Mouse (Mus musculus): ENCODE results near the gene Gas2l2. TPM values are rescaled to one million over a fixed set of nuclear protein-coding genes. Genes with fewer than 3 reads are reported as not detected.
A peak's percentile ranks its signal among the peaks of the same experiment; 100 is the strongest.

The Gas2l2 gene
- polyA plus RNA-seq, 1 experiment from 2014 or later, result not detected

DNA sequence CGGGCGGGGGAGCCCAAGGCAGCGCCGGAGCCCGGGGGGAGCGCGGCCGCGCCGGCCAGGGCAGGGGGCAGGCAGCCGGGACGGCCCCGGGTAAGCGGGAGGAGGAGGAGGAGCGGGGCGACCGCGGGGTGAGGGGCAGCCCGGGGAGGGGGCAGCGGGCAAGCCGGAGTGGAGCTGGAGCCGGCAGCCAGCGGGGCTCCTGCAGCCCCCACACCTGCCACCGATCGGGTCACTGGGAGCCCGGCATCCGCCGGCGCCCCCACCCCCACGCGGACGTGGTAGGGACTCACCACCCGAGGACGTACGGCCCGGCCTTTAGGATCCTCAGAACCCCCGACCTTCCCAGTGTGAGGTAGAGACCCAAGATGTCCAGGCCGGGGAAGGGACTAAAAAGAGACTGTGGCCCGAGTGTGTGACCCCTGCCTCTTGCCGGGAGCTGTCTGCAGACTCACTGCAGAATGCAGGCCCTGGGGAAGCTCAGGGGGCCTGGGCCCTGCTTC is 19.4 kb downstream of the Gas2l2 start:
- Histone ChIP-seq H3K4me1 (peaks cover 11% of the 10 kb centered on the region), H3K36me3 (no peaks in the 10 kb centered on the region), H3K27ac (no peak overlapping the region), H3K9me3 (replicated peaks) (no peaks in the 10 kb centered on the region), H3K27me3 (peaks cover 17% of the 10 kb centered on the region), H3K4me2 (peak overlapping the region; percentile 97), H3K9ac (peak overlapping the region; percentile 71), H3K4me3 (replicated peaks) (peak overlapping the region; percentile 76)
- 2% methylated on average over 35 of the region's 40 CpGs for WGBS
- peak; percentile 43; the same call in 1 of the 2 replicates for ATAC-seq (replicated peaks; ENCODE audit: low FRiP score)

- H3K4me2 ChIP-seq, result peak within 1 kb of the TSS; percentile 97
- WGBS, result 2% methylated on average over 32 of the region's 44 CpGs
- H3K9ac ChIP-seq, result peak within 1 kb of the TSS; percentile 71
- H3K9me3 ChIP-seq (replicated peaks), result no peaks in the 10 kb centered on the region
- ATAC-seq (replicated peaks; ENCODE audit: low FRiP score), result no peak
- H3K4me3 ChIP-seq (replicated peaks), result peak within 1 kb of the TSS; percentile 76
- H3K36me3 ChIP-seq, result no peaks in the 10 kb centered on the region
- no peak within 1 kb of the TSS for H3K27ac ChIP-seq
- H3K27me3 ChIP-seq, result peaks cover 17% of the 10 kb centered on the region
- peaks cover 11% of the 10 kb centered on the region for H3K4me1 ChIP-seq
Observed at GRCm38 (mm10) chr11:83409087-83409754, 20.0 kb downstream of the Gas2l2 start, which contains the start of gene Rasl10b. Gene Rasl10b, plus strand, starts transcription at chr11:83409137.

- WGBS, result 41% methylated on average over 8 of the region's 8 CpGs
- Histone ChIP-seq H3K4me1 (peaks cover 11% of the 10 kb centered on the region), H3K4me3 (replicated peaks) (no peak overlapping the region), H3K27ac (no peak overlapping the region), H3K9me3 (replicated peaks) (no peaks in the 10 kb centered on the region), H3K4me2 (no peak overlapping the region), H3K36me3 (peaks cover 9% of the 10 kb centered on the region), H3K27me3 (peaks cover 17% of the 10 kb centered on the region), H3K9ac (no peak overlapping the region)
- ATAC-seq (replicated peaks; ENCODE audit: low FRiP score), result no peak
Observed at GRCm38 (mm10) chr11:83408242-83408641, 21.0 kb downstream of the Gas2l2 start.

DNA sequence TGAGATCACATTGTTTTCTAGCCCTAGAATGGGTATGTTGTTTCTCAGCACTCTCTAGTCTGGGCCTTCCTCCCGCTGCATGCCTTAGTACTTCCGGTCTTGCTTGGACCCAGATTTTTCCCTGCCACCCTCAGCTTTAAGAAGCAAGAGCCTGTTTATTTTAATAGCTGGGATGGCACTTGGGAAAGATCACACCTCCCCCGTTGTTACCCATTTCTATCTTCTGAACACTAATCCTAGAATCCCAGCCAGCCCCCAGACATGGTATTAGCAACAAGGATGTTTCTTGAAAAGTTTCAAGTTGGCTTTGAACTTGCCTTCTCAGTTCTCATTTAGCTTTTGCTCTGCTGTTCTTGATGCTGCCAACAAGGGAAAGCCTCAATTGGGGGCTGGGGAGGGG is 22.9 kb downstream of the Gas2l2 start:
- ATAC-seq (replicated peaks; ENCODE audit: low FRiP score), result no peak
- no peak overlapping the region for H3K9ac ChIP-seq

GRCm38 (mm10) chr11:83403787-83404186 is 25.5 kb downstream of the Gas2l2 start:
- H3K4me1 ChIP-seq, result no peaks in the 10 kb centered on the region
- H3K9ac ChIP-seq, result no peak overlapping the region
- H3K36me3 ChIP-seq, result peaks cover 42% of the 10 kb centered on the region
- no peaks in the 10 kb centered on the region for H3K9me3 ChIP-seq (replicated peaks)
- H3K4me3 ChIP-seq (replicated peaks), result no peak overlapping the region
- WGBS, result 86% methylated on average over 7 of the region's 7 CpGs
- H3K4me2 ChIP-seq, result no peak overlapping the region
- no peaks in the 10 kb centered on the region for H3K27me3 ChIP-seq
- no peak overlapping the region for H3K27ac ChIP-seq
- no peak for ATAC-seq (replicated peaks; ENCODE audit: low FRiP score)

More for the DNA sequence above, 22.9 kb downstream of the Gas2l2 start:
- Histone ChIP-seq H3K27me3 (peaks cover 10% of the 10 kb centered on the region), H3K4me3 (replicated peaks) (no peak overlapping the region), H3K36me3 (peaks cover 21% of the 10 kb centered on the region), H3K4me2 (no peak overlapping the region), H3K27ac (no peak overlapping the region), H3K4me1 (peaks cover 11% of the 10 kb centered on the region), H3K9me3 (replicated peaks) (no peaks in the 10 kb centered on the region)
- 62% methylated on average over 3 of the region's 3 CpGs for WGBS

- Histone ChIP-seq H3K4me1 (no peaks in the 10 kb centered on the region), H3K4me3 (replicated peaks) (no peak overlapping the region), H3K27ac (no peak overlapping the region), H3K36me3 (peaks cover 74% of the 10 kb centered on the region), H3K9ac (no peak overlapping the region), H3K4me2 (no peak overlapping the region), H3K27me3 (no peaks in the 10 kb centered on the region), H3K9me3 (replicated peaks) (no peaks in the 10 kb centered on the region)
- WGBS, result 79% methylated on average over 5 of the region's 5 CpGs
- no peak for ATAC-seq (replicated peaks; ENCODE audit: low FRiP score)
Observed at GRCm38 (mm10) chr11:83398724-83399123, 30.5 kb downstream of the Gas2l2 start.

DNA sequence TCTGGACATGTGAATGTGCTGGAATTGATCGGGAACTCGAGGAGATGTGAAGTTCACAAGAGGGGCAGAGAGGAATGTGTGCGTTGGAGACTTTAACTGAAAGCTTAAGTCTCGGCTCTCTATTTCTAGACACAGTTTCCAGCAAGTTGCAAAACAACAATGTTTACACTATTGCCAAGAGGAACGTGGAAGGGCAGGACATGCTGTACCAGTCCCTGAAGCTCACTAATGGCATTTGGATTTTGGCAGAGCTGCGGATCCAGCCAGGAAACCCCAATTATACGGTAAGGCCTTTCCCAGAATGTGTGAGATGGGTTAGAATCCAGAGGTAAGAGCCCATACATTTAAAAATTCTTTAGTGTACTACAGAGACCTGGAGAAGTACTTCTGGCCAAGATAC is 31.6 kb downstream of the Gas2l2 start:
- Histone ChIP-seq H3K27me3 (no peaks in the 10 kb centered on the region), H3K27ac (no peak overlapping the region), H3K9me3 (replicated peaks) (no peaks in the 10 kb centered on the region), H3K4me1 (no peaks in the 10 kb centered on the region), H3K4me2 (no peak overlapping the region), H3K9ac (no peak overlapping the region), H3K4me3 (replicated peaks) (no peak overlapping the region), H3K36me3 (peaks cover 72% of the 10 kb centered on the region)
- ATAC-seq (replicated peaks; ENCODE audit: low FRiP score), result no peak
- 92% methylated on average over 7 of the region's 7 CpGs for WGBS

- Histone ChIP-seq H3K9ac (no peak overlapping the region), H3K4me1 (no peaks in the 10 kb centered on the region), H3K36me3 (peaks cover 83% of the 10 kb centered on the region), H3K9me3 (replicated peaks) (no peaks in the 10 kb centered on the region), H3K4me2 (no peak overlapping the region), H3K27me3 (no peaks in the 10 kb centered on the region), H3K4me3 (replicated peaks) (no peak overlapping the region), H3K27ac (no peak overlapping the region)
- WGBS, result 60% methylated on average over 6 of the region's 6 CpGs
- ATAC-seq (replicated peaks; ENCODE audit: low FRiP score), result no peak
Observed at GRCm38 (mm10) chr11:83394802-83395439, 34.3 kb downstream of the Gas2l2 start.

- Histone ChIP-seq H3K4me3 (replicated peaks) (no peak overlapping the region), H3K27ac (no peak overlapping the region), H3K27me3 (no peaks in the 10 kb centered on the region), H3K9me3 (replicated peaks) (no peaks in the 10 kb centered on the region), H3K9ac (no peak overlapping the region), H3K4me2 (no peak overlapping the region), H3K36me3 (peaks cover 75% of the 10 kb centered on the region), H3K4me1 (no peaks in the 10 kb centered on the region)
- 84% methylated on average over 4 of the region's 4 CpGs for WGBS
- no peak for ATAC-seq (replicated peaks; ENCODE audit: low FRiP score)
Observed at GRCm38 (mm10) chr11:83393062-83393461, 36.2 kb downstream of the Gas2l2 start.

DNA sequence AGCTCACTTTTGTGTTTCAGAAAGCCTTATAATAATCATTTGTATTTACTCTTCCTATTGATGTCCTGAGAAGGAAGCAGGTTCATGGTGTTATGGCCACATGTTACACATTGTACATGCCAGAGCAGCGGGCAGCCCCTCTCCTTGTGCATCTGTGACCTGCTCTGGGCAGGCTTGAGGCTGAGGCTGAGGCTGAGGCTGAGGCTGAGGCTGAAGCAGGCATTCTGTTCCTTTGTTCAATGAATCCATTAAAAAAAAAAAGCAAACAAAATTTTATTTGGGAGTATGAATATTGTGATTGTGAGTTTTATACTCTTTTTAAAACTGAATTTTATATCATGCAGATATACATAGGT is 45.7 kb downstream of the Gas2l2 start:
- no peaks in the 10 kb centered on the region for H3K4me1 ChIP-seq
- WGBS, result 95% methylated on average over 1 of the region's 1 CpGs
- H3K27ac ChIP-seq, result no peak overlapping the region
- H3K9ac ChIP-seq, result no peak overlapping the region
- H3K4me2 ChIP-seq, result no peak overlapping the region
- H3K36me3 ChIP-seq, result peaks cover 30% of the 10 kb centered on the region
- no peak overlapping the region for H3K4me3 ChIP-seq (replicated peaks)
- ATAC-seq (replicated peaks; ENCODE audit: low FRiP score), result no peak
- no peaks in the 10 kb centered on the region for H3K27me3 ChIP-seq
- H3K9me3 ChIP-seq (replicated peaks), result no peaks in the 10 kb centered on the region

DNA sequence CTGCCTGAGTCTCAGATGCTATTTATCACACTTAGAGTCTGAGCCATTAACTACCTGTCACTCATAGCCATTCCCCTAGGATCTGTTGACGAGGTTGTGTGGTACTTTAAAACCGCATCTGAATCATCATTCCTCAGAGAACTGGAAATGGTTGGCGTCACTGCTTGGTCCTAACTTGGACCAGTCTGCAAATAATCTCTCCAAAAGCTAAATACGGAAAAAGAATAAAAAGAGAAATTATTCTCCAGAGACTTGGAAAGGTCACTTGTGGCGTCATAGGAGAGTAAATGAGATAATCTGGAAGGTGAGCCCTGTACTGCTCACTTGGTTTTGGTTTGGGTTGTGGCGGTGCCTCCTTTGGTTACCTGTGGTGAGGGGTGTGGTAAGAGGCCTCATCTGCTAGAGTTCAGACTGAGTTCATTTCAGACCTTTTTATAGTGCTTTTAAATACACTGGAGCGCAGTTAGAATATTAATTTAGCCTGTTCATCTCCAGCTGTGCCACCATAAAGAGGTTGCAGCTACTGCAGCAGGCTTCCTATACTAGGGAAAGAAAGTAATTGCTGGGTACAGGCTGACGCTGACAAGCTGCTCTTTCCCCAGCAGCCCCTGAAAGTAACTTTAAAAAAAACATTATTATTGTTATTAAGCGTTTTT is 46.3 kb downstream of the Gas2l2 start:
- H3K4me1 ChIP-seq, result no peaks in the 10 kb centered on the region
- H3K9me3 ChIP-seq (replicated peaks), result no peaks in the 10 kb centered on the region
- no peaks in the 10 kb centered on the region for H3K27me3 ChIP-seq
- no peak overlapping the region for H3K27ac ChIP-seq
- 74% methylated on average over 9 of the region's 9 CpGs for WGBS
- H3K4me3 ChIP-seq (replicated peaks), result no peak overlapping the region
- no peak overlapping the region for H3K9ac ChIP-seq
- H3K4me2 ChIP-seq, result no peak overlapping the region
- H3K36me3 ChIP-seq, result peaks cover 35% of the 10 kb centered on the region
- ATAC-seq (replicated peaks; ENCODE audit: low FRiP score), result no peak

- Histone ChIP-seq H3K4me3 (replicated peaks) (no peak overlapping the region), H3K27me3 (no peaks in the 10 kb centered on the region), H3K27ac (no peak overlapping the region), H3K4me2 (no peak overlapping the region), H3K9me3 (replicated peaks) (no peaks in the 10 kb centered on the region), H3K36me3 (peaks cover 49% of the 10 kb centered on the region), H3K4me1 (no peaks in the 10 kb centered on the region), H3K9ac (no peak overlapping the region)
- ATAC-seq (replicated peaks; ENCODE audit: low FRiP score), result no peak
- WGBS, result 83% methylated on average over 7 of the region's 7 CpGs
Observed at GRCm38 (mm10) chr11:83379745-83380341, 49.4 kb downstream of the Gas2l2 start.
